ENCODE assay signal across 8 mouse cellular contexts in the genomic region with DNA sequence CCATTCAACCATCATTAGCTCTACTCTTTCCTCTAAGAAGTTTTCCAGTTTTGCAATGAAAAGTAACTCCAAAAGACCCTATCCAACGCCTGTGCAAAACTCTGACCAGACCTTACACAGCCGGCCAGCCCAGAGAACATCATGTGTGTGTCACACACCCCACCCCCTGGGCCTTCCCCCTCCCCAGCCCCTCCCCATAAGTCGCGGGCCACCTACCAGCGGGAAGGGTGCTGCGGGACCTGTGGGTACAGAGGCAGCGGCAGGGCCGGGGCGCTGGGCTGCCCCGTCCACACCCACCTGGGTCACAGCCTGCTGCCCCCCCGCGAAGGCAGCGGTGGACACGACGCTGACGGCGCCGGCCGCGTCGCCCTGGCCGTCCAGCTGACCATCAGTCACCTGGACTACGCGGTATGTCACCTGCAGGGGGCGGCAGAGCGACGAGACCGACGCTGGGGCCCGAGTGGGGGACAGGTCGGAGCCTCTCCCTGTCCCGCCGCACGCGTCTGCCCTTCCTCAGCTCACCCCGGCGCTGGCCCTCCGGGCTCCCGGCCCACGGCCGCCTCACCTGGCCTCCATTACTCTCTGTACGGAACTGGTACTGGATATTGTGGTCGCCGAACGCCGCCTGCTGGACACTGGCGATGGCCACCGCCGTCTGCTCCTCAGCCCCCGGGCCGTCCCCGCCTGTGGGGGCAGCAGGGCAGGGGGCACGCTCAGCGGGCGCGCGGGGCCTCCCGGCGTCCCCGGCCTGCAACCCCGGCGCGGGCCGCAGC. TPM values are rescaled to one million over a fixed set of nuclear protein-coding genes. Genes with fewer than 3 reads are reported as not detected.
A peak's percentile ranks its signal among the peaks of the same experiment; 100 is the strongest.
DNase-seq lines count a peak whose midpoint lies in the region; ATAC-seq and TF ChIP-seq lines count a peak whose summit lies in the region.

No protein-coding gene starts in this region.

- WGBS in hindbrain, embryonic 16.5 days, result under 1% methylated on average over 42 of the region's 64 CpGs

- peak overlapping the region; percentile 65 for H3K4me2 ChIP-seq in hindbrain, embryonic 16.5 days (ENCODE audit: low read length)

- H3K4me3 ChIP-seq in gastrocnemius, adult 2 months, result peak overlapping the region; percentile 94
- peak overlapping the region; percentile 87 for H3K4me3 ChIP-seq in hindbrain, embryonic 16.5 days (ENCODE audit: low read length)

- H3K9ac ChIP-seq in hindbrain, embryonic 16.5 days (ENCODE audit: low read depth, low read length), result peak overlapping the region; percentile 98

- H3K27me3 ChIP-seq in hindbrain, embryonic 16.5 days (replicated peaks; ENCODE audit: control insufficient read depth, insufficient read depth, low read length), result no peaks in the 10 kb centered on the region

- DNase-seq in ZHBTc4 (ENCODE audit: low read depth, low spot score), result peak; percentile 85
- DNase-seq in gastrocnemius, adult 2 months, result peak; percentile 95
- DNase-seq in left cerebral cortex, adult 18-20 months (ENCODE audit: low spot score in 2 of 2), result peak; percentile 73 to 85
- DNase-seq in lung, postnatal 4 days, result peak; percentile 89 to 92
- DNase-seq in retina, postnatal 7 days (ENCODE audit: low read depth, low spot score), result peak; percentile 84
- peak; percentile 82 to 87 for DNase-seq in urinary bladder, adult 18-20 months (ENCODE audit: low spot score in 2 of 2)

- intact Hi-C loops in gastrocnemius, adult 2 months (cut with DNase I), result loop anchor here (5.0 to 10.0 kb wide), 2 partner anchors 97 to 331 kb away; a partner anchor contains a TSS

- no peaks in the 10 kb centered on the region for H3K9me3 ChIP-seq in hindbrain, embryonic 16.5 days (ENCODE audit: control insufficient read depth, low read length)

- H3K4me1 ChIP-seq in hindbrain, embryonic 16.5 days (ENCODE audit: control insufficient read depth, insufficient read depth, low read depth, low read length), result peaks cover 18% of the 10 kb centered on the region

- peak; percentile 89 for TF ChIP-seq CTCF in gastrocnemius, adult 2 months (IDR thresholded peaks at IDR 0.05)

- ATAC-seq in common myeloid progenitor, adult 5-6 weeks (replicated peaks; ENCODE audit: low read depth, poor library complexity, severe bottlenecking), result peak; percentile 51
- ATAC-seq in hindbrain, embryonic 16.5 days, result peak; percentile 70

- peak overlapping the region; percentile 100 for H3K27ac ChIP-seq in gastrocnemius, adult 2 months
- peak overlapping the region; percentile 99 for H3K27ac ChIP-seq in hindbrain, embryonic 16.5 days (ENCODE audit: low read depth, low read length)

- peaks cover 21% of the 10 kb centered on the region for H3K36me3 ChIP-seq in hindbrain, embryonic 16.5 days (ENCODE audit: control insufficient read depth, insufficient read depth, low read length)

RNA-seq across cellular contexts. Expression of a gene that starts 0.8 kb away (rescaled TPM):
- 130 and 138 TPM in 2 replicates for total RNA-seq in common myeloid progenitor, adult 5-6 weeks (2017)
- 100 to 1,000 TPM in 1 of 2 experiments, 10 to 100 TPM in 1; 85.9 to 102 TPM for total RNA-seq in gastrocnemius, adult 2 months (2021)
- polyA plus RNA-seq in hindbrain, embryonic 16.5 days (2015; fragmentation: Nextera tagmentation; extraction: Ambion mirVana), result 25.7 and 27.3 TPM in 2 replicates
- 100 to 1,000 TPM; 123 to 124 TPM for total RNA-seq in left cerebral cortex, adult 18-20 months (2021)

RNA-seq across cellular contexts. Expression of a gene that starts 11.9 kb away (rescaled TPM):
- total RNA-seq in common myeloid progenitor, adult 5-6 weeks (2017), result not detected in 2 replicates
- not detected for total RNA-seq in gastrocnemius, adult 2 months (2021)
- polyA plus RNA-seq in hindbrain, embryonic 16.5 days (2015; fragmentation: Nextera tagmentation; extraction: Ambion mirVana), result not detected in 2 replicates
- total RNA-seq in left cerebral cortex, adult 18-20 months (2021), result not detected

RNA-seq across cellular contexts. Expression of a gene that starts 17.5 kb away (rescaled TPM):
- total RNA-seq in common myeloid progenitor, adult 5-6 weeks (2017), result 1.1 TPM in 1 of 2 replicates, not detected in the other
- under 1 TPM; 0.31 to 0.41 TPM for total RNA-seq in gastrocnemius, adult 2 months (2021)
- polyA plus RNA-seq in hindbrain, embryonic 16.5 days (2015; fragmentation: Nextera tagmentation; extraction: Ambion mirVana), result 24.1 and 27.8 TPM in 2 replicates
- 10 to 100 TPM in 1 of 2 experiments, 1 to 10 TPM in 1; 8.2 to 10.7 TPM for total RNA-seq in left cerebral cortex, adult 18-20 months (2021)

RNA-seq across cellular contexts. Expression of a gene that starts 17.8 kb away (rescaled TPM):
- total RNA-seq in common myeloid progenitor, adult 5-6 weeks (2017), result not detected in 2 replicates
- total RNA-seq in gastrocnemius, adult 2 months (2021), result not detected
- polyA plus RNA-seq in hindbrain, embryonic 16.5 days (2015; fragmentation: Nextera tagmentation; extraction: Ambion mirVana), result 0.63 and 0.82 TPM in 2 replicates
- total RNA-seq in left cerebral cortex, adult 18-20 months (2021), result under 1 TPM in 1 of 2 experiments, not detected in 1; 0.28 TPM

RNA-seq across cellular contexts. Expression of a gene that starts 31.3 kb away (rescaled TPM):
- not detected in 2 replicates for total RNA-seq in common myeloid progenitor, adult 5-6 weeks (2017)
- total RNA-seq in gastrocnemius, adult 2 months (2021), result not detected
- 0.44 TPM in 1 of 2 replicates, not detected in the other for polyA plus RNA-seq in hindbrain, embryonic 16.5 days (2015; fragmentation: Nextera tagmentation; extraction: Ambion mirVana)
- not detected for total RNA-seq in left cerebral cortex, adult 18-20 months (2021)

Comparison
In these comparisons a context has a peak if more than half of its experiments do, and no peak if none do; other contexts are left out.
1. Peak in every context shown above with its lines: DNase-seq, ATAC-seq, H3K4me3 ChIP-seq and H3K27ac ChIP-seq.